Mouse (Mus musculus) thymus, adult 2 months (tissue): Measurements from ENCODE around the gene Josd1.

Experiments
- CTCF ChIP-seq: fragments of 200-500 bp; IDR thresholded peaks from 2 replicates; pipeline ENCODE4 v1.5.1; 2012; ENCODE audit warnings: mild to moderate bottlenecking, control low read depth, low read length, moderate library complexity, borderline replicate concordance; ENCODE audit not compliant: control insufficient read depth, poor library complexity, insufficient read depth; ENCODE audit errors: extremely low read depth
- POLR2A ChIP-seq: fragments of 200-500 bp; IDR thresholded peaks from 2 replicates; pipeline ENCODE4 v1.6.1; 2012; ENCODE audit warnings: mild to moderate bottlenecking, low read length, control low read depth, moderate library complexity; ENCODE audit not compliant: control insufficient read depth, poor library complexity, insufficient read depth; ENCODE audit errors: extremely low read depth

DNA sequence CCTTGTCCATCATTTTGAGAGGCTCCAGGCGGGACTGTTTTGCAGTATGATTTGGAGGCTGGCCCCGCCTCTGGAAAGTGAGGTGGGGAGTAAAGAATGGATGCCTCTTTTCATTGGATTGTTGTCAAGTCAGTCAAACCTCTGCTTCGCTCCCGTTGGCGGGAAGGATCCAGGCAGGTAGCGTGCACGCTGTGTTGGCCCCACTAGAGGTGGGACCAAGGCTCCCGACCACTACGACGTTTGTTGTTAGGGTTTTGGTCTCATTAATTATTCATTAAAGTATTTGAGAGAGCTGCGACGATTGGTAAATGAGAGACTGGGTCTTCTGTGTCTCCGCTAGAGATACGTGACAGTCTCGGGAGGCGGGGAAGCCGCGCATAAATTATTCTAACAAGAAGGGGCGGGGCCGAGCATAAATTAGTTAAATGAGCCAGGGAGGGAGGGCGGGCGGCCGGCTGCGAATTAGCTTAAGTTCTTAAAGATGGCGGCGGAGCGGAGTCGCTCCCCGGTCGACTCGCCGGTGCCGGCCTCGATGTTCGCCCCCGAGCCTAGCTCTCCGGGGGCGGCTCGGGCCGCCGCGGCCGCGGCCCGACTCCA is 2.8 kb upstream of the Josd1 start, which contains the start of gene Gtpbp1:
- no peak for TF ChIP-seq CTCF
- TF ChIP-seq POLR2A, result peak; percentile 72; the same call in 1 of the 2 replicates
